Mouse (Mus musculus) mesoderm, embryonic 11.5 days (tissue): ENCODE measurements at regions not wholly inside any gene's neighbourhood (a gene's known extent, or its start where the extent isn't known, plus 50 kb on each side); places are given as distances from the start of the nearest gene placed in this dataset.

ENCODE experiments used
- DNase-seq: peaks from one replicate; pipeline ENCODE4 v3.0.0-alpha.2; 2012; ENCODE audit warnings: low read depth, low spot score

GRCm38 (mm10) chr10:38147421-38147820, 674.2 kb downstream of the Rfpl4b start:
- DNase-seq = no peak

- no peak for DNase-seq
Measured at GRCm38 (mm10) chr10:38139196-38139595, 682.4 kb downstream of the Rfpl4b start.

- peak; percentile 81 for DNase-seq
Measured at GRCm38 (mm10) chr10:38121911-38122573, 699.5 kb downstream of the Rfpl4b start.

GRCm38 (mm10) chr10:38118601-38119000, 703.0 kb downstream of the Rfpl4b start:
- peak; percentile 64 for DNase-seq

GRCm38 (mm10) chr10:38116516-38116915, 705.1 kb downstream of the Rfpl4b start:
- DNase-seq = no peak

- DNase-seq = no peak
Measured at GRCm38 (mm10) chr10:38114194-38114593, 707.4 kb downstream of the Rfpl4b start.

- DNase-seq = no peak
Measured at GRCm38 (mm10) chr10:38108591-38108990, 713.0 kb downstream of the Rfpl4b start.

- no peak for DNase-seq
Measured at GRCm38 (mm10) chr10:38103570-38103969, 718.0 kb downstream of the Rfpl4b start.

GRCm38 (mm10) chr10:38078521-38078920, 743.1 kb downstream of the Rfpl4b start:
- DNase-seq = no peak

GRCm38 (mm10) chr10:38072394-38072793, 749.2 kb downstream of the Rfpl4b start:
- no peak for DNase-seq

- no peak for DNase-seq
Measured at GRCm38 (mm10) chr10:38059050-38059449, 762.5 kb downstream of the Rfpl4b start.

GRCm38 (mm10) chr10:38010452-38010851, 811.1 kb downstream of the Rfpl4b start:
- no peak for DNase-seq

GRCm38 (mm10) chr10:37995691-37996445, 825.7 kb downstream of the Rfpl4b start:
- DNase-seq = no peak

- DNase-seq = peak; percentile 74
Measured at GRCm38 (mm10) chr10:37988297-37989263, 833.0 kb downstream of the Rfpl4b start.

GRCm38 (mm10) chr10:37978899-37979539, 840.3 kb upstream of the Marcks start:
- no peak for DNase-seq

- DNase-seq = peak; percentile 25
Measured at GRCm38 (mm10) chr10:37960051-37960450, 821.3 kb upstream of the Marcks start.

GRCm38 (mm10) chr10:37914780-37915179, 776.1 kb upstream of the Marcks start:
- no peak for DNase-seq

- DNase-seq = no peak
Measured at GRCm38 (mm10) chr10:37911669-37912068, 772.9 kb upstream of the Marcks start.

GRCm38 (mm10) chr10:37908276-37908675, 769.6 kb upstream of the Marcks start:
- no peak for DNase-seq

GRCm38 (mm10) chr10:37907731-37908130, 769.0 kb upstream of the Marcks start:
- DNase-seq = no peak

GRCm38 (mm10) chr10:37887961-37888360, 749.2 kb upstream of the Marcks start:
- DNase-seq = peak; percentile 7
